Comparison of ENCODE assay signal across 14 mouse cellular contexts in genomic region chr7:37490312-37490711, GRCm38 (mm10).
DNase-seq lines count a peak whose midpoint lies in the region; ATAC-seq lines count a peak whose summit lies in the region.
"Had no signal": no experiment of that assay in that cellular context is flagged by ENCODE, and none has a peak within 500 bp of the region (broad histone marks: within the 10 kb centered on the region; RNA-seq: fewer than 3 reads in every experiment).

No protein-coding gene starts in this region.

- H3K4me1 ChIP-seq in midbrain, embryonic 12.5 days, result peaks cover 13% of the 10 kb centered on the region; the same call in 1 of the 2 replicates
- H3K4me1 ChIP-seq in midbrain, embryonic 10.5 days, result peaks cover 9% of the 10 kb centered on the region

- DNase-seq in midbrain, embryonic 10.5 days (ENCODE audit: low spot score), result no peak
- DNase-seq in thymus, postnatal 14 days, result peak; percentile 61
- no peak for DNase-seq in adrenal gland, adult (ENCODE audit: inconsistent age in 2 of 2, low spot score in 1 of 2)
- DNase-seq in ovary, adult 18-20 months (ENCODE audit: low spot score), result no peak
- no peak for DNase-seq in embryo, embryonic 10.5 days (ENCODE audit: low spot score)
- DNase-seq: cerebellum, adult 11-12 months; kidney, adult 8-10 months; liver; lung, embryonic 14.5 days had no signal

- H3K27me3 ChIP-seq in midbrain, embryonic 12.5 days, result no peaks in the 10 kb centered on the region
- H3K27me3 ChIP-seq in midbrain, embryonic 10.5 days (ENCODE audit: low read depth, poor library complexity, severe bottlenecking), result no peaks in the 10 kb centered on the region

- H3K27ac ChIP-seq in midbrain, embryonic 12.5 days (replicated peaks), result 0 out of 2 replicates have a peak overlapping the region, but pooled peaks have one; percentile 2
- no peak overlapping the region for H3K27ac ChIP-seq in midbrain, embryonic 10.5 days (replicated peaks)
- H3K27ac ChIP-seq: forebrain, embryonic 10.5 days; hindbrain, embryonic 14.5 days had no signal

- H3K36me3 ChIP-seq in midbrain, embryonic 12.5 days, result no peaks in the 10 kb centered on the region; the same call in 1 of the 2 replicates
- peaks cover 19% of the 10 kb centered on the region for H3K36me3 ChIP-seq in midbrain, embryonic 10.5 days

- no peak overlapping the region for H3K4me2 ChIP-seq in midbrain, embryonic 12.5 days (replicated peaks)
- H3K4me2 ChIP-seq: hindbrain, embryonic 14.5 days; lung, embryonic 14.5 days had no signal

- H3K4me3 ChIP-seq in midbrain, embryonic 12.5 days, result no peak overlapping the region
- no peak overlapping the region for H3K4me3 ChIP-seq in midbrain, embryonic 10.5 days
- H3K4me3 ChIP-seq: forebrain, embryonic 10.5 days had no signal

- WGBS in midbrain, embryonic 12.5 days, result 80% methylated on average over 5 of the region's 5 CpGs
- WGBS in midbrain, embryonic 10.5 days, result 80% methylated on average over 5 of the region's 5 CpGs

- ATAC-seq in midbrain, embryonic 12.5 days (ENCODE audit: low FRiP score, low read depth), result no peak
- peak; percentile 95 for ATAC-seq in activated CD4-positive, CD25-positive, alpha-beta regulatory T cell, adult 4 months
- ATAC-seq in megakaryocyte, adult 5-6 weeks (ENCODE audit: poor library complexity, severe bottlenecking), result peak; percentile 86

- H3K9ac ChIP-seq in midbrain, embryonic 12.5 days (replicated peaks), result no peak overlapping the region
- H3K9ac ChIP-seq: hindbrain, embryonic 14.5 days; lung, embryonic 14.5 days had no signal

- no peaks in the 10 kb centered on the region for H3K9me3 ChIP-seq in midbrain, embryonic 12.5 days
- no peaks in the 10 kb centered on the region for H3K9me3 ChIP-seq in midbrain, embryonic 10.5 days (replicated peaks)
- H3K9me3 ChIP-seq: forebrain, embryonic 10.5 days had no signal
